Mouse (Mus musculus) adrenal gland (tissue): ENCODE results near the gene Shc4.

Source experiments
- intact Hi-C: fragments of 180-260 bp; cut with DNase I; formaldehyde crosslinking; loops from one replicate; pipeline ENCODE4 v1.15.1; 2025

Gene Shc4

GRCm38 (mm10) chr2:125685441-125686150 lies 38.4 kb downstream of the Shc4 start:
- intact Hi-C loops = no loop called here

- intact Hi-C loops = no loop called here
These were observed 39.1 kb downstream of the Shc4 start for GRCm38 (mm10) chr2:125684559-125685440.

GRCm38 (mm10) chr2:125683895-125684294 lies 40.1 kb downstream of the Shc4 start:
- intact Hi-C loops = no loop called here

GRCm38 (mm10) chr2:125681811-125682210 lies 42.1 kb downstream of the Shc4 start:
- intact Hi-C loops = no loop called here

- intact Hi-C loops = loop anchor here (5.0 kb wide), 1 partner anchor 49 kb away; the partner anchor contains the start of gene Shc4
These were observed 50.9 kb downstream of the Shc4 start, which contains the start of gene Eid1 for GRCm38 (mm10) chr2:125672957-125673631. Eid1 (plus strand) TSS chr2:125673095.

- intact Hi-C loops = loop anchor here (5.0 kb wide), 1 partner anchor 50 kb away; the partner anchor contains the start of gene Shc4
These were observed 51.4 kb downstream of the Shc4 start for GRCm38 (mm10) chr2:125672568-125672956.

- intact Hi-C loops = loop anchor here (5.0 kb wide), 1 partner anchor 51 kb away; the partner anchor contains the start of gene Shc4
These were observed 53.1 kb downstream of the Shc4 start for GRCm38 (mm10) chr2:125670846-125671245.

GRCm38 (mm10) chr2:125667721-125668120 lies 56.2 kb downstream of the Shc4 start:
- intact Hi-C loops = loop anchor here (10.0 kb wide), 2 partner anchors 197 to 857 kb away; no protein-coding TSS in a partner anchor

GRCm38 (mm10) chr2:125667184-125667583 lies 56.8 kb downstream of the Shc4 start:
- intact Hi-C loops = loop anchor here (10.0 kb wide), 2 partner anchors 198 to 858 kb away; no protein-coding TSS in a partner anchor

- intact Hi-C loops = loop anchor here (10.0 kb wide), 2 partner anchors 198 to 858 kb away; no protein-coding TSS in a partner anchor
These were observed 57.3 kb downstream of the Shc4 start for GRCm38 (mm10) chr2:125666668-125667067.

- intact Hi-C loops = loop anchor here (10.0 kb wide), 2 partner anchors 199 to 859 kb away; no protein-coding TSS in a partner anchor
These were observed 58.0 kb downstream of the Shc4 start for GRCm38 (mm10) chr2:125665909-125666308.

GRCm38 (mm10) chr2:125665213-125665612 lies 58.7 kb downstream of the Shc4 start:
- intact Hi-C loops = loop anchor here (10.0 kb wide), 2 partner anchors 200 to 860 kb away; no protein-coding TSS in a partner anchor

- intact Hi-C loops = loop anchor here (5.0 to 10.0 kb wide), 3 partner anchors 202 to 862 kb away; no protein-coding TSS in a partner anchor
These were observed 61.4 kb downstream of the Shc4 start for GRCm38 (mm10) chr2:125662517-125662916.

- intact Hi-C loops = loop anchor here (2.0 to 10.0 kb wide), 4 partner anchors 72 to 864 kb away; no protein-coding TSS in a partner anchor
These were observed 62.8 kb downstream of the Shc4 start for GRCm38 (mm10) chr2:125661156-125661555.

- intact Hi-C loops = loop anchor here (2.0 to 10.0 kb wide), 4 partner anchors 72 to 864 kb away; no protein-coding TSS in a partner anchor
These were observed 63.3 kb downstream of the Shc4 start for GRCm38 (mm10) chr2:125660537-125661130.

GRCm38 (mm10) chr2:125659823-125660536 lies 64.0 kb downstream of the Shc4 start:
- intact Hi-C loops = loop anchor here (2.0 to 10.0 kb wide), 4 partner anchors 73 to 865 kb away; no protein-coding TSS in a partner anchor

GRCm38 (mm10) chr2:125655391-125655790 lies 68.6 kb downstream of the Shc4 start:
- intact Hi-C loops = no loop called here

GRCm38 (mm10) chr2:125653286-125653685 lies 70.7 kb downstream of the Shc4 start:
- intact Hi-C loops = no loop called here

- intact Hi-C loops = no loop called here
These were observed 72.4 kb downstream of the Shc4 start for GRCm38 (mm10) chr2:125651563-125651962.
